Mouse (Mus musculus) ES-Bruce4 (cell line): ENCODE measurements around the gene Sos1.

Experiments
- CTCF ChIP-seq: IDR thresholded peaks from one replicate; pipeline ENCODE4 v1.8.1; 2011; ENCODE audit warnings: low read depth, low read length
- EP300 ChIP-seq: IDR thresholded peaks from 2 replicates; pipeline ENCODE4 v1.6.1; 2011; ENCODE audit warnings: low read depth, low read length; ENCODE audit not compliant: insufficient read depth
- POLR2A ChIP-seq: IDR thresholded peaks from one replicate; pipeline ENCODE4 v1.8.1; 2011; ENCODE audit warnings: low read length; ENCODE audit not compliant: insufficient read depth

GRCm38 (mm10) chr17:80515513-80515912, 35.3 kb upstream of the Sos1 start:
- no peak for TF ChIP-seq CTCF
- no peak for TF ChIP-seq POLR2A
- TF ChIP-seq EP300 = no peak
